Mouse (Mus musculus): ENCODE data around the gene Kif11. TPM values are rescaled to one million over a fixed set of nuclear protein-coding genes. Genes with fewer than 3 reads are reported as not detected.

Gene Kif11
- polyA plus RNA-seq, 1 experiment from 2014 or later = 79.4 TPM

DNA sequence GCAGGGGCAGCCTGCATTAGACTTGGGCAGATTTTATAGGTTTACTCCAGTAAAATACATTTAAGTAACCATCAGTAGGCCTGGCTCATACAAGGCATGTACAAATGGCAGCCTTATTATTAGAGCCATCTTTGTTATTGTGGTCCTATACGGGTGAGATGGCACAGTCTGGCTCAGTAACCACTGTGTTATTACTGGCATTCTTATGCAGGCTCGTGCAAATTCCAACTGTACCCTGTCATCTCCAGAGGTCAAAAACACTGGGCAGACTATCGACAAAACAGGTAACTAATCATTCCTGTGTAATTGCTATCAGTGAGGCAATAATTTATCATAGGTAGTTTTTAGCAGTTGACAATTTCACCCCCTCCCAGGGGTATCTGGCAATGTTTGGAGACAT is 29.9 kb upstream of the Kif11 start:
- 63% methylated on average over 3 of the region's 3 CpGs for WGBS
- H3K27me3 ChIP-seq (ENCODE audit: control insufficient read depth, insufficient read depth, low read length) = no peaks in the 10 kb centered on the region
- no peak for ATAC-seq (ENCODE audit: low FRiP score, low TSS enrichment)

DNA sequence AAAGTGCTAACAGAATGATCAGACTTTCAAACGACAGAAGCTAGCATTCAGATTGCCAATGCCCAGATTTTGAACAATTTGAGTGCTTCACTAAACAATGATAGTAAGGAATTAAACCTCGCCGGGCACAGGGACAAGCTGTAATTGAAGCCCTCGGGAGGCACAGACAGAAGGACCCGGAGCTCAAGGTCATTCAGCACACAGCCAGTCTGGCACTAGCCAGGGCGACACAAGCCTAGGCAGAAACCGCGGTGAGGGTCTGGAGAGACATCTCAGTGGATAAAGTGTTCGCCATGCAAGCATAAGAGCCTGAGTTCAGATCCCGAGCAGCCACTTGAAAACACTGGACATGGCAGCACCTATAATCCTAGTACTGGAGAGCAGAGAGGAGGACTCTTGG is 27.9 kb upstream of the Kif11 start:
- H3K9ac ChIP-seq (ENCODE audit: low read depth, low read length) = no peak overlapping the region
- H3K9me3 ChIP-seq (ENCODE audit: control insufficient read depth, low read length) = peaks cover 4% of the 10 kb centered on the region; the same call in 1 of the 2 replicates
- no peak overlapping the region for H3K4me2 ChIP-seq (replicated peaks; ENCODE audit: low read depth, low read length)
- H3K27ac ChIP-seq (ENCODE audit: low read depth, low read length) = no peak overlapping the region
- no peak for ATAC-seq (ENCODE audit: low FRiP score, low TSS enrichment)
- no peaks in the 10 kb centered on the region for H3K36me3 ChIP-seq (ENCODE audit: control insufficient read depth, insufficient read depth, low read length)
- 79% methylated on average over 10 of the region's 10 CpGs for WGBS
- H3K27me3 ChIP-seq (ENCODE audit: control insufficient read depth, insufficient read depth, low read length) = no peaks in the 10 kb centered on the region
- H3K4me3 ChIP-seq (ENCODE audit: low read length) = no peak overlapping the region
- no peaks in the 10 kb centered on the region for H3K4me1 ChIP-seq (ENCODE audit: control insufficient read depth, insufficient read depth, low read length)

More for the DNA sequence above, 29.9 kb upstream of the Kif11 start:
- H3K4me3 ChIP-seq (ENCODE audit: low read length) = no peak overlapping the region
- H3K27ac ChIP-seq (ENCODE audit: low read depth, low read length) = no peak overlapping the region
- H3K9me3 ChIP-seq (ENCODE audit: control insufficient read depth, low read length) = no peaks in the 10 kb centered on the region
- H3K36me3 ChIP-seq (ENCODE audit: control insufficient read depth, insufficient read depth, low read length) = no peaks in the 10 kb centered on the region
- no peak overlapping the region for H3K4me2 ChIP-seq (replicated peaks; ENCODE audit: low read depth, low read length)
- H3K9ac ChIP-seq (ENCODE audit: low read depth, low read length) = no peak overlapping the region
- no peaks in the 10 kb centered on the region for H3K4me1 ChIP-seq (ENCODE audit: control insufficient read depth, insufficient read depth, low read length)

DNA sequence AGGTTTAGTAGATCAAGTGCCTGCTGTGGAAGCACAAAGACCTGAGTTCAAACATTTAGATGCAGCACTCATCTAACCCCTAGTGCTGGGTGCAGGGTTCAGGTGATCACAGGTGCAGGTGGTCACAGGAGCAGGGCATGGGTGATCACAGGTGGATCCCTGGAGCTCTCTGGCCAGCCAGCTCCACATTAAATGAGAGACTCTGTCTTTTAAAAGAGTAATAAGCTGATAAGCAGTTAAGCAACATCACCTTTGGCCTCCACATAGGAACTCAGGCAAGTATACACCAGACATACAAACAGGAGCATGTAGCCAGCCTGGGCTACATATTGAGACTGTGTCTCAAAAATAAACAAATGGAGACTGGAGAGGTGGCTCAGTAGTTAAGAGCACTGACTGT is 27.3 kb upstream of the Kif11 start:
- ATAC-seq (ENCODE audit: low FRiP score, low TSS enrichment) = no peak

DNA sequence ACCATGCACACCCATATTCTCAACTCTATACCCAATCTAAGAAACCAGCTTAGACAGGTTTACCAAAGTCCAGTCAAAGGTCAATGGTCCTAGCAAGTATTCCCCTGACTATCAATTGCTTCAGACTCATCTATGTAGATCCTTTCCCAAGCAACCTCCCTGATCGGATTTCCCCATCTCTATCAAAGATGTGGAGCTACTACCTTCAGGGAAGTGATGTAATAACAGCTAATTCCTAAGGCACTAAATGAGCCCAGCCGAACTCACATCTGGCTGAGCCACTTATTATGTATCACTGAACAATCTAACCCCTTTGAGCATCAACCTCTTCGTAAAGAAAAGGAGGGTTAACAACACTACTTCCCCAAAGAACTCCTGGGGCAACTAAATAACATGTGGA is 23.4 kb upstream of the Kif11 start:
- Histone ChIP-seq H3K9me3 (ENCODE audit: control insufficient read depth, low read length) (peaks cover 4% of the 10 kb centered on the region; the same call in 1 of the 2 replicates), H3K4me3 (ENCODE audit: low read length) (no peak overlapping the region), H3K36me3 (ENCODE audit: control insufficient read depth, insufficient read depth, low read length) (no peaks in the 10 kb centered on the region), H3K4me1 (ENCODE audit: control insufficient read depth, insufficient read depth, low read length) (no peaks in the 10 kb centered on the region), H3K27ac (ENCODE audit: low read depth, low read length) (no peak overlapping the region), H3K27me3 (ENCODE audit: control insufficient read depth, insufficient read depth, low read length) (no peaks in the 10 kb centered on the region), H3K9ac (ENCODE audit: low read depth, low read length) (no peak overlapping the region), H3K4me2 (replicated peaks; ENCODE audit: low read depth, low read length) (no peak overlapping the region)
- ATAC-seq (ENCODE audit: low FRiP score, low TSS enrichment) = no peak
- WGBS = 90% methylated on average over 3 of the region's 3 CpGs

More for the DNA sequence above, 27.3 kb upstream of the Kif11 start:
- H3K4me2 ChIP-seq (replicated peaks; ENCODE audit: low read depth, low read length) = no peak overlapping the region
- H3K9me3 ChIP-seq (ENCODE audit: control insufficient read depth, low read length) = peaks cover 4% of the 10 kb centered on the region; the same call in 1 of the 2 replicates
- H3K27ac ChIP-seq (ENCODE audit: low read depth, low read length) = no peak overlapping the region
- no peaks in the 10 kb centered on the region for H3K27me3 ChIP-seq (ENCODE audit: control insufficient read depth, insufficient read depth, low read length)
- no peaks in the 10 kb centered on the region for H3K4me1 ChIP-seq (ENCODE audit: control insufficient read depth, insufficient read depth, low read length)
- H3K4me3 ChIP-seq (ENCODE audit: low read length) = no peak overlapping the region
- no peaks in the 10 kb centered on the region for H3K36me3 ChIP-seq (ENCODE audit: control insufficient read depth, insufficient read depth, low read length)
- no peak overlapping the region for H3K9ac ChIP-seq (ENCODE audit: low read depth, low read length)

DNA sequence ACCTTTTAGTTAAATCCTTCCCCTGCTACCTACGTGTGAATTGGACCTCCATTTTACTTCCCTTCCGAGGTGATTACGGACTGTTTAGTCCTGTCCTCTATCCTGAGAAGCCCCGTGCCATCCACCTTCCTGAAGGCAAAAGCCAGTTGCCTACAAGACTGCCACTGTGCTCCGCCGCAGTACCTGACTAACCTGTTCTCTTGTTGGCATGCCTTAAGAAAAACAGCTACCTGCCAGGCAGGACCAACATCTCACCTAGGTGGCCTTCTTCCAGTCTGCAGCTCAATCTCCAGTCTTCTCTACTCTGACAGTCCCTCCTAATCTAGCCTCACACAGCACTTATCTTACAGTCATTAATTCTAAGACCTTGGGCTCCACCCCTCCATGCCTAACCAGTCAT is 22.9 kb upstream of the Kif11 start:
- H3K4me3 ChIP-seq (ENCODE audit: low read length) = no peak overlapping the region
- ATAC-seq (ENCODE audit: low FRiP score, low TSS enrichment) = no peak
- peaks cover 4% of the 10 kb centered on the region; the same call in 1 of the 2 replicates for H3K9me3 ChIP-seq (ENCODE audit: control insufficient read depth, low read length)
- no peak overlapping the region for H3K9ac ChIP-seq (ENCODE audit: low read depth, low read length)
- H3K4me1 ChIP-seq (ENCODE audit: control insufficient read depth, insufficient read depth, low read length) = no peaks in the 10 kb centered on the region
- no peaks in the 10 kb centered on the region for H3K27me3 ChIP-seq (ENCODE audit: control insufficient read depth, insufficient read depth, low read length)
- no peak overlapping the region for H3K27ac ChIP-seq (ENCODE audit: low read depth, low read length)
- no peaks in the 10 kb centered on the region for H3K36me3 ChIP-seq (ENCODE audit: control insufficient read depth, insufficient read depth, low read length)
- WGBS = 80% methylated on average over 6 of the region's 6 CpGs
- H3K4me2 ChIP-seq (replicated peaks; ENCODE audit: low read depth, low read length) = no peak overlapping the region

DNA sequence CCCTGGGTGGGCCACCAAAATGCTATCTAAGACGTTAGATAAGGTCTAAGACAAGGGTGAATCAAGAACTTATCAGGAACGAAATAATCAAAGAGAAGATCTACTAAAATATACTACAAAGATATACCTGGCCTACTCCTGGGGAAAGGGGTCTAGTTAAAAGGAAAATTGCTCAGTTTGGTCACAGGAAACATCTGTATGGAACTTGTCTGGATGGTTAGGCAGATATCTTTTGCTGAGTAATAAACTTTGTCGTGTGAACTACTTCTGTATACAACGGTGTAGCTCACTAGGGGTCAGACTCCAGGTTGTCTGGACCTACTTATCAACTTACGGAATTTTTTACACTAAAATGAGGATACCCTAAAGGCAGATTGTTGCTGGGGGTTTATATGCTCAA is 16.2 kb upstream of the Kif11 start:
- Histone ChIP-seq H3K27me3 (ENCODE audit: control insufficient read depth, insufficient read depth, low read length) (no peaks in the 10 kb centered on the region), H3K27ac (ENCODE audit: low read depth, low read length) (no peak overlapping the region), H3K4me1 (ENCODE audit: control insufficient read depth, insufficient read depth, low read length) (no peaks in the 10 kb centered on the region), H3K36me3 (ENCODE audit: control insufficient read depth, insufficient read depth, low read length) (no peaks in the 10 kb centered on the region), H3K4me2 (replicated peaks; ENCODE audit: low read depth, low read length) (no peak overlapping the region), H3K9me3 (ENCODE audit: control insufficient read depth, low read length) (no peaks in the 10 kb centered on the region), H3K9ac (ENCODE audit: low read depth, low read length) (no peak overlapping the region), H3K4me3 (ENCODE audit: low read length) (no peak overlapping the region)
- WGBS = 66% methylated on average over 5 of the region's 5 CpGs
- no peak for ATAC-seq (ENCODE audit: low FRiP score, low TSS enrichment)

DNA sequence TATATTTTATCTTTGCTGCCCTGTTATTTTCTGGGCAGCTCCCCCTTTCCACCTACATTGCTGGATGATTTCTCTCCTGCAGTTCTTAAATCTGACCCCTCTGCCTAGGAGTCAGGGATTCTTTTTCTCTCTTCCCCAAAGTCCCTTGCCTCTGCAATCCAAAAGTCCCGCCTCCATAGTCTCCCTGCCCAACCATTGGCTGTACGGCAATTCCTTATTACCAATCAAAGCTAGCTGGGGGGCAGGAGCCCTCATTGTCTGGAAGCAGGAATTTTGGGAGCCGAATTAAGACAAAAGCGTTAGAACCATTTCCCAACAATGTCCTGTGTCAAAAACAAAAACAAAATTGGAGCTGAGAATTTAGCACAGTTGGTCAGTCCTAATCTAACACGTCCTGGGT is 13.7 kb upstream of the Kif11 start:
- Histone ChIP-seq H3K4me3 (ENCODE audit: low read length) (no peak overlapping the region), H3K27me3 (ENCODE audit: control insufficient read depth, insufficient read depth, low read length) (no peaks in the 10 kb centered on the region), H3K36me3 (ENCODE audit: control insufficient read depth, insufficient read depth, low read length) (no peaks in the 10 kb centered on the region), H3K4me2 (replicated peaks; ENCODE audit: low read depth, low read length) (no peak overlapping the region), H3K27ac (ENCODE audit: low read depth, low read length) (no peak overlapping the region), H3K4me1 (ENCODE audit: control insufficient read depth, insufficient read depth, low read length) (no peaks in the 10 kb centered on the region), H3K9me3 (ENCODE audit: control insufficient read depth, low read length) (no peaks in the 10 kb centered on the region), H3K9ac (ENCODE audit: low read depth, low read length) (no peak overlapping the region)
- 35% methylated on average over 5 of the region's 5 CpGs for WGBS
- no peak for ATAC-seq (ENCODE audit: low FRiP score, low TSS enrichment)

DNA sequence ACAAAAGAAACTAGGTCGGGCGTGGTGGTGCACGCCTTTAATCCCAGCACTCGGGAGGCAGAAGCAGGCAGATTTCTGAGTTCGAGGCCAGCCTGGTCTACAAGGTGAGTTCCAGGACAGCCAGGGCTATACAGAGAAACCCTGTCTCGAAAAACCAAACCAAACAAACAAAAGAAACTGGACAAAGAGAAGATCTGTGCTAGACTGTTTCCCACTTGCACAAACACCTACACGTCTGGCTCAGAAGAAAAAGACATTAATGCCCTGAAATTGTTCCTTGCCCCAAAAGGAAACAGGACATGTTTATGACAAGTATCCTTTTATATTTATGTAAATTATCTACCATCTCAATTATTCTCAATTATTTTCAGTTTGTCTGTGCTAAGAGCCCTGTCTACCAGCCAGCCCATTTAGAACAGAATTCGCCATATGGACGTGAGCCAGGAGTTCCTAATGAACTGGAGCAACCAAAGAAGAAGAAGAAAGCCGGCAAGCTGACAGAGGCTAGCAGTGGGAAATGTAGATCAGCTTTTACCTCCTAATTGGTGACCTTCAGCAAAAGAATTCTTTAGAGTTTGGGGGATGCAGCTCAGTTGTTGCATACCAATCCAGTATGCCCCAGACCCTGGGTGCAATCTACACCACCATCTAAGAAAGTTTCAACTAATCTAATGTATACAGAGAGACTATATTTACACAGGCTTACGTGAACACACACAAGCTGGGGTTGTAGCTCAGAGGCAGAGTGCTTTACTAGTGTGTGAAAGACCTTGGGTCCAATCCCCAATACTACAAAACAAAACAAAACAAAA is 12.9 kb upstream of the Kif11 start:
- H3K4me3 ChIP-seq (ENCODE audit: low read length) = no peak overlapping the region
- H3K9ac ChIP-seq (ENCODE audit: low read depth, low read length) = no peak overlapping the region
- no peaks in the 10 kb centered on the region for H3K4me1 ChIP-seq (ENCODE audit: control insufficient read depth, insufficient read depth, low read length)
- H3K36me3 ChIP-seq (ENCODE audit: control insufficient read depth, insufficient read depth, low read length) = no peaks in the 10 kb centered on the region
- 83% methylated on average over 11 of the region's 11 CpGs for WGBS
- no peaks in the 10 kb centered on the region for H3K9me3 ChIP-seq (ENCODE audit: control insufficient read depth, low read length)
- ATAC-seq (ENCODE audit: low FRiP score, low TSS enrichment) = no peak
- no peaks in the 10 kb centered on the region for H3K27me3 ChIP-seq (ENCODE audit: control insufficient read depth, insufficient read depth, low read length)
- H3K27ac ChIP-seq (ENCODE audit: low read depth, low read length) = no peak overlapping the region
- no peak overlapping the region for H3K4me2 ChIP-seq (replicated peaks; ENCODE audit: low read depth, low read length)

DNA sequence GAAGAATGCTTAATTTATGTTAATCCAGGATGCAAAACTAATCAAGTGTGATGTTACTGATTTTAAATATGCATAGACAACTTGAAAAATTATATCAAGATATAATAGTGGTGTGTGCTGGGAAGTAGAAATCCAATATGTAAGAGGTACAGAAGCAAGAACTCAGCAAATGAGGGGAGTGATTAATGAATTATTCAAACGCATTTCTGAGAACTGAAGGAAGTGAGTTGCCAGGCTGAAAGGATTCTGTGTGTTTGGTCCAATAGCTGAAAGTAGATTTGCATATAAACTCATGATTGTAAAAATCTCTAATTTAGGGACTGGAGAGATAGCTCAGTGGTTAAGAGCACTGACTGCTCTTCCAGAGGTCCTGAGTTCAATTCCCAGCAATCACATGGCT is 7.2 kb upstream of the Kif11 start:
- no peak overlapping the region for H3K27ac ChIP-seq (ENCODE audit: low read depth, low read length)
- 68% methylated on average over 1 of the region's 1 CpGs for WGBS
- H3K4me3 ChIP-seq (ENCODE audit: low read length) = no peak overlapping the region
- no peaks in the 10 kb centered on the region for H3K4me1 ChIP-seq (ENCODE audit: control insufficient read depth, insufficient read depth, low read length)
- ATAC-seq (ENCODE audit: low FRiP score, low TSS enrichment) = no peak
- no peaks in the 10 kb centered on the region for H3K36me3 ChIP-seq (ENCODE audit: control insufficient read depth, insufficient read depth, low read length)
- H3K9ac ChIP-seq (ENCODE audit: low read depth, low read length) = no peak overlapping the region
- H3K4me2 ChIP-seq (replicated peaks; ENCODE audit: low read depth, low read length) = no peak overlapping the region
- no peaks in the 10 kb centered on the region for H3K9me3 ChIP-seq (ENCODE audit: control insufficient read depth, low read length)
- H3K27me3 ChIP-seq (ENCODE audit: control insufficient read depth, insufficient read depth, low read length) = no peaks in the 10 kb centered on the region
